Mouse (Mus musculus) olfactory bulb, adult 2 months (tissue): ENCODE measurements around the gene Fancg.

Experiments
- CTCF ChIP-seq: fragments of 200-500 bp; IDR thresholded peaks from 2 replicates; pipeline ENCODE4 v1.5.1; 2012; ENCODE audit warnings: low read depth, mild to moderate bottlenecking, low read length, moderate library complexity; ENCODE audit not compliant: insufficient read depth
- POLR2A ChIP-seq: fragments of 200-500 bp; IDR thresholded peaks from 2 replicates; pipeline ENCODE4 v1.6.1; 2012; ENCODE audit warnings: mild to moderate bottlenecking, low read depth, low read length, moderate library complexity; ENCODE audit not compliant: insufficient read depth

DNA sequence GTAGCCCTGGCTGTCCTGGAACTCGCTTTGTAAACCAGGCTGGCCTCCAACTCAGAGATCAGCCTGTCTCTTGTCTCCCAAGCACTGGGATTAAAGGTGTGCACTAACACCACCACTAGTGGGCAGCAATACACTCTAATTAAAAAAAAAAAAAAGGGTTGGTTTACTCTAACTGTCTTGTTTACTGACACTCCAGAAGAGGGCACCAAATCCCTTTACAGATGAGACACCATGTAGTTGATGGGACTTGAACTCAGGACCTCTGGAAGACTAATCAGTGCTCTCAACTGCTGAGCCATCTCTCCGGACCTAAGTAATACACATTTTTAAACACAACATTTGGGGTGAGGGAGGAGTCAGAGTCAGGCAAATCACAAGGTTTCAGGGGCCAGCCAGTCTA is 4.5 kb downstream of the Fancg start:
- TF ChIP-seq POLR2A (no peak), CTCF (no peak)
